8 mouse cellular contexts compared by ENCODE assay signal in the genomic region with DNA sequence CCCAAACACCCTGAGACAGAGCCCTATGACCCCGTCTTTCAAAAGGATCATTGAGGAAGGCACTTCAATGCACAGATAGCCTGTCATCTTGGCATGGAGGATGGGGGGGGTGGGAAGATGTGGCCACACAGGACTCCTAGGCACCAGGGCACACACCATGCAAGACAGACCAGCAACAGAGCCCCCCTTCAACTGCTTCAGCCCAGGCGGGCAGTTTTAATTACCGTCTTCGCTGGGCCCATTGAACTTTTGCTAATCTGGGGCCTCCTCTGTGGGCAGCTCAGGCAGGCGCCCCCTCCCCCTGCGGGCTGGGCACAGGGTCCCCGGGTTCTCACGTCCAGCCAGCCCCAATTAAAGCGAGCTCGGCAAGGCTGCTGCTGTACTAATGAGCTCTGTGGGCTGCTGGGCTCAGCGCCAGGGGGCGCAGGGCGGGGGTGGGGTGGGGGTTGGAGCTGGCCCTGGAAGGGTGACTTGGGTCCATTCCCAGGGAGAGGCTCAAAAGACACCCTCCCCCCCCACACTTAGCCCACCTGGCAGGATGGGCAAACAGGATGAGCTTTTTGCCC. TPM values are rescaled to one million over a fixed set of nuclear protein-coding genes. Genes with fewer than 3 reads are reported as not detected.
DNase-seq lines count a peak whose midpoint lies in the region; ATAC-seq lines count a peak whose summit lies in the region.

No protein-coding gene starts in this region.

- 0 out of 2 replicates have a peak overlapping the region, but pooled peaks have one; percentile 20 for H3K9ac ChIP-seq in midbrain, embryonic 16.5 days (ENCODE audit: low read depth, low read length)

- no peaks in the 10 kb centered on the region for H3K9me3 ChIP-seq in forebrain, embryonic 10.5 days
- H3K9me3 ChIP-seq in midbrain, embryonic 16.5 days (replicated peaks; ENCODE audit: control insufficient read depth, low read length, poor library complexity, severe bottlenecking) = no peaks in the 10 kb centered on the region

- H3K36me3 ChIP-seq in forebrain, embryonic 10.5 days (replicated peaks) = no peaks in the 10 kb centered on the region
- no peaks in the 10 kb centered on the region for H3K36me3 ChIP-seq in midbrain, embryonic 16.5 days (ENCODE audit: control insufficient read depth, insufficient read depth, low read length)

- 7% methylated on average over 13 of the region's 13 CpGs for WGBS in forebrain, embryonic 10.5 days
- 9% methylated on average over 13 of the region's 13 CpGs for WGBS in midbrain, embryonic 16.5 days

- peaks cover 100% of the 10 kb centered on the region for H3K27me3 ChIP-seq in forebrain, embryonic 10.5 days (ENCODE audit: poor library complexity, severe bottlenecking)
- peaks cover 20% of the 10 kb centered on the region for H3K27me3 ChIP-seq in midbrain, embryonic 16.5 days (ENCODE audit: control insufficient read depth, insufficient read depth, low read depth, low read length)

- DNase-seq in frontal cortex, postnatal 10 days (ENCODE audit: low spot score in 2 of 2) = peak; percentile 60 to 79
- DNase-seq in frontal cortex, postnatal 25 days (ENCODE audit: low spot score in 2 of 2) = no peak
- peak; percentile 62 for DNase-seq in forebrain, embryonic 10.5 days (ENCODE audit: extremely low spot score, low spot score)
- peak; percentile 44 to 80 for DNase-seq in layer of hippocampus, postnatal 14 days (ENCODE audit: low spot score in 2 of 2)
- no peak for DNase-seq in adipocyte (ENCODE audit: low spot score)
- no peak for DNase-seq in cerebellum, adult 18-20 months

- peak; percentile 54; the same call in 1 of the 2 replicates for ATAC-seq in midbrain, embryonic 16.5 days
- ATAC-seq in granulocyte monocyte progenitor cell, adult 5-6 weeks (replicated peaks; ENCODE audit: poor library complexity, severe bottlenecking) = no peak

- H3K4me2 ChIP-seq in midbrain, embryonic 16.5 days (ENCODE audit: low read length) = no peak overlapping the region; the same call in 1 of the 2 replicates

- H3K4me1 ChIP-seq in forebrain, embryonic 10.5 days = peaks cover 99% of the 10 kb centered on the region
- peaks cover 22% of the 10 kb centered on the region for H3K4me1 ChIP-seq in midbrain, embryonic 16.5 days (ENCODE audit: control insufficient read depth, insufficient read depth, low read length)

- peak overlapping the region; percentile 92 for H3K27ac ChIP-seq in forebrain, embryonic 10.5 days
- 0 out of 2 replicates have a peak overlapping the region, but pooled peaks have one; percentile 20 for H3K27ac ChIP-seq in midbrain, embryonic 16.5 days (ENCODE audit: low read length)

- H3K4me3 ChIP-seq in forebrain, embryonic 10.5 days = peak overlapping the region; percentile 24; the same call in 1 of the 2 replicates
- no peak overlapping the region for H3K4me3 ChIP-seq in midbrain, embryonic 16.5 days (ENCODE audit: low read depth, low read length)

RNA-seq across cellular contexts. Expression of gene Fgfr3, which starts 23.4 kb away (rescaled TPM):
- 33.4 and 39.1 TPM in 2 replicates for polyA plus RNA-seq in forebrain, embryonic 10.5 days (2016; fragmentation: Nextera tagmentation; extraction: Ambion mirVana)
- total RNA-seq in layer of hippocampus, postnatal 14 days (2021) = 100 to 1,000 TPM; 137 to 159 TPM
- 19.1 and 23.9 TPM in 2 replicates for polyA plus RNA-seq in midbrain, embryonic 16.5 days (2015; fragmentation: Nextera tagmentation; extraction: Ambion mirVana)
- not detected in 2 replicates for total RNA-seq in granulocyte monocyte progenitor cell, adult 5-6 weeks (2014; fragmentation: Nextera tagmentation)
- not detected in 2 replicates for total RNA-seq in granulocyte monocyte progenitor cell, adult 5-6 weeks (2017)

RNA-seq across cellular contexts. Expression of gene Tmem129, which starts 39.8 kb away (rescaled TPM):
- polyA plus RNA-seq in forebrain, embryonic 10.5 days (2016; fragmentation: Nextera tagmentation; extraction: Ambion mirVana) = 38.0 and 39.5 TPM in 2 replicates
- 10 to 100 TPM; 21.7 to 25.5 TPM for total RNA-seq in layer of hippocampus, postnatal 14 days (2021)
- 29.1 and 29.7 TPM in 2 replicates for polyA plus RNA-seq in midbrain, embryonic 16.5 days (2015; fragmentation: Nextera tagmentation; extraction: Ambion mirVana)
- total RNA-seq in granulocyte monocyte progenitor cell, adult 5-6 weeks (2014; fragmentation: Nextera tagmentation) = 15.0 and 27.7 TPM in 2 replicates
- total RNA-seq in granulocyte monocyte progenitor cell, adult 5-6 weeks (2017) = 19.7 and 26.2 TPM in 2 replicates

RNA-seq across cellular contexts. Expression of gene Tacc3, which starts 40.1 kb away (rescaled TPM):
- polyA plus RNA-seq in forebrain, embryonic 10.5 days (2016; fragmentation: Nextera tagmentation; extraction: Ambion mirVana) = 349 TPM in 2 replicates
- total RNA-seq in layer of hippocampus, postnatal 14 days (2021) = 10 to 100 TPM in 1 of 2 experiments, 1 to 10 TPM in 1; 9.8 to 12.0 TPM
- 25.0 and 28.4 TPM in 2 replicates for polyA plus RNA-seq in midbrain, embryonic 16.5 days (2015; fragmentation: Nextera tagmentation; extraction: Ambion mirVana)
- 79.1 and 81.0 TPM in 2 replicates for total RNA-seq in granulocyte monocyte progenitor cell, adult 5-6 weeks (2014; fragmentation: Nextera tagmentation)
- total RNA-seq in granulocyte monocyte progenitor cell, adult 5-6 weeks (2017) = 186 and 201 TPM in 2 replicates

RNA-seq across cellular contexts. Expression of gene Slbp, which starts 45.7 kb away (rescaled TPM):
- polyA plus RNA-seq in forebrain, embryonic 10.5 days (2016; fragmentation: Nextera tagmentation; extraction: Ambion mirVana) = 335 and 357 TPM in 2 replicates
- total RNA-seq in layer of hippocampus, postnatal 14 days (2021) = 10 to 100 TPM; 22.0 to 24.7 TPM
- 119 and 123 TPM in 2 replicates for polyA plus RNA-seq in midbrain, embryonic 16.5 days (2015; fragmentation: Nextera tagmentation; extraction: Ambion mirVana)
- 154 and 174 TPM in 2 replicates for total RNA-seq in granulocyte monocyte progenitor cell, adult 5-6 weeks (2014; fragmentation: Nextera tagmentation)
- total RNA-seq in granulocyte monocyte progenitor cell, adult 5-6 weeks (2017) = 251 and 253 TPM in 2 replicates

Comparison
In these comparisons a context has a peak if more than half of its experiments do, and no peak if none do; other contexts are left out.
1. DNase-seq: peak in frontal cortex, postnatal 10 days (2 of 2), forebrain, embryonic 10.5 days (single experiment) and layer of hippocampus, postnatal 14 days (2 of 2); none in frontal cortex, postnatal 25 days (0 of 2), adipocyte (single experiment) and cerebellum, adult 18-20 months (0 of 2).
2. RNA of gene Fgfr3, which starts 23.4 kb away (total RNA-seq): 137 to 159 TPM in layer of hippocampus, postnatal 14 days; not detected in granulocyte monocyte progenitor cell, adult 5-6 weeks; every median in the first group is over 100 times any median in the second.
3. RNA of gene Tacc3, which starts 40.1 kb away (total RNA-seq): 79.1 to 201 TPM in granulocyte monocyte progenitor cell, adult 5-6 weeks; 9.8 to 12.0 TPM in layer of hippocampus, postnatal 14 days; every median in the first group is over 4 times any median in the second.